Comparison of ENCODE assay signal across 8 mouse cellular contexts in the genomic region with DNA sequence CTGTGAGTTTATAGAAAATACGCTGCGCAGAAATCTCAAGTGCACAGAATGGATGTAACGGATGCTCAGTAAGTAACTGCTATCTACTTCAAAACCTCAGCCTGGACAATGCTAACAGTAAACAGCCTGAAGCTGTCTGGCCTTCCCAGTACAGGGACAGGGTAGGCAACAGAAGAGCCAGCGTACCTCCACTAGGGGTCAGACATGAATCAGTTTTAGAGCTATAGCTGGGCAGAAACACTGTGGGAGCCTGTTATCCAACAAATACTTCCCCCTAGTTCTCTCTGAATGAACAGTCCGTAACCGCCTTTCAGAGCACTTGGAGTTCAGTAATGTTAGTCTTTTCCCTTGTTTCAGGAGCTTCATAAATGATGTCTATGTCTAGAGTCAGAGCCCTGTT.
DNase-seq lines count a peak whose midpoint lies in the region; ATAC-seq lines count a peak whose summit lies in the region.

No protein-coding gene starts in this region.

- H3K27me3 ChIP-seq in hindbrain, embryonic 16.5 days (replicated peaks; ENCODE audit: control insufficient read depth, insufficient read depth, low read length) = no peaks in the 10 kb centered on the region

- H3K4me1 ChIP-seq in hindbrain, embryonic 16.5 days (ENCODE audit: control insufficient read depth, insufficient read depth, low read depth, low read length) = no peaks in the 10 kb centered on the region

- peak; percentile 47 for DNase-seq in WW6 (ENCODE audit: low read depth, low spot score)
- DNase-seq in cerebellum, postnatal 36 days = peak; percentile 78 to 83
- peak; percentile 83 for DNase-seq in gastrocnemius, adult 18-20 months (ENCODE audit: low spot score)
- peak; percentile 74 for DNase-seq in left cerebral cortex, adult 11 months (ENCODE audit: low spot score)
- DNase-seq in lung, postnatal 4 days = peak; percentile 63 to 81
- peak; percentile 85 for DNase-seq in right cerebral cortex, adult 18-20 months
- DNase-seq in urinary bladder, postnatal 36 days (ENCODE audit: low spot score in 2 of 2) = peak; percentile 66 to 77

- no peaks in the 10 kb centered on the region for H3K36me3 ChIP-seq in hindbrain, embryonic 16.5 days (ENCODE audit: control insufficient read depth, insufficient read depth, low read length)

- H3K9me3 ChIP-seq in hindbrain, embryonic 16.5 days (ENCODE audit: control insufficient read depth, low read length) = no peaks in the 10 kb centered on the region

- 37% methylated on average over 6 of the region's 6 CpGs for WGBS in hindbrain, embryonic 16.5 days

- H3K4me3 ChIP-seq in hindbrain, embryonic 16.5 days (ENCODE audit: low read length) = no peak overlapping the region

- no peak overlapping the region for H3K27ac ChIP-seq in hindbrain, embryonic 16.5 days (ENCODE audit: low read depth, low read length)

- H3K9ac ChIP-seq in hindbrain, embryonic 16.5 days (ENCODE audit: low read depth, low read length) = no peak overlapping the region

- peak; percentile 93 for ATAC-seq in hindbrain, embryonic 16.5 days

- no peak overlapping the region for H3K4me2 ChIP-seq in hindbrain, embryonic 16.5 days (ENCODE audit: low read length)
